Mouse (Mus musculus): Measurements from ENCODE around the gene Loxl3.

Gene Loxl3

DNA sequence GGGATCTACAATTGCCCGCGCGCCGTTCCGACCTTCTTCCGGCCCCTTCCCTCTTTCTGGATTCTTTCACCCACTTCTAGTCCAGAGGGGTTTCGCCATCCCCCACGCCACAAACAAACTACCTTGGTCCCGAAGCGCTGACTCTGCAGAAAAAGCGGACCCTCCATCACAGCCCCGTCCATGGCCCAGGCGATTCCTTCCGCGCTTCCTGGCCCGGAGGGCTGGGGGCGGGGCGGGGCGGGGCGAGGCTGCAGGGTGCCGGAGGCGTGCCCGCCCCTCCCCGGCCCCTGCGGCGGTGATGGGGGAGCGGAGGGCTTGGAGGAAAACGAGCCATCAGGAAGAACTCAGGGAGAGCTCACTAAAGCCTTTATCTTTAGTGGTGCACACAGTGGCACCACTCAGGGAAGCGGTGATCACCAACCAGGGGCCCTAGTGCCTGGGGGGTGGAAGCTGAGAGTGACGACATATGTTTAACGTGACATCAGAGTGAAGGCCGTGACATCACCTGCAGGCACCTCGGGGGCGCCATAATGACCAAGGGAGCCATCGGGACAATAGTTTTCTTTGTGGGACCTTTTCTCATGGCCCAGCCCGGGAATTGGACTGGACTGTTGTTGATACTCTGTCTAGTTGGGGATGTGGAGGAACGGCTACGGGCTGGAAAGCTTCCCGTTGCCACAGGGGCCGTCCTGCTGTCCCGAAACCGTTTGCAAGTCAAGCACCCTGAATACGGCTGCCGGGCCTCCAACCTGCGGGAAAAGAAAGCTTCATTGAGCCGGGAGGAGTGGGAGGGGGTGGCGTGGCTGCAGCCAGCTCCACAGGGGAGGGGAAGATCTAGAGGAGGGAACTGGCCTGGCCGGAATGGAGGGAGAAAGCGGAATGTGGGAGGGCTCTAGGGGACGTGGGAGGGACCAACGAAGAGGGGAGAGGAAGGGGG lies at the start of gene Loxl3, which contains the start of gene Dok1:
TSS of gene Loxl3 (plus strand) at position 925 of the 937 bp plus-strand sequence.
TSS of gene Dok1 (minus strand) at position 223 of the 937 bp plus-strand sequence.
- TF ChIP-seq GATA4 (IDR thresholded peaks at IDR 0.05; ENCODE audit: insufficient replicate concordance, low read length) = no peak

- TF ChIP-seq GATA4 (IDR thresholded peaks at IDR 0.05; ENCODE audit: insufficient replicate concordance, low read length) = no peak
Observed at GRCm38 (mm10) chr6:82987411-82987971, 46.5 kb upstream of the Loxl3 start.

DNA sequence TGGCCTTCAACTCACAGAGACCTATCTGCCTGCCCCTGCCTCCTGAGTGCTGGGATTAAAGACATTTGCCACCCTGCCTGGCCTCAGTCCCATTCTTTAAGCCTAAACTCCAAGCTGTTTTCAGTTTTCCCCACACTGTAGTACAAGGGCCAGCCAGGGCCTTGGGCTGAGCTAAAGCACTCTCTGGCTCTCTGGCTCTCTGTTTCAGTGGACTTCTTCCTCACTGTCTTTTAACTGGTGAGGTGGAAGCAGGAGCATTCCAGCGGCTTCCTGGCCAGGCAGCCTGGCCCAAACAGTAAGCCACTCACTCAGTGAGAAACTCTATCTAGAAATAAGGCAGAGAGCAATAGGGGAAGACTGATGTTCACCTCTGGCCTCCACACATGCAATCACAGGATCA lies 40.3 kb upstream of the Loxl3 start:
- TF ChIP-seq GATA4 (IDR thresholded peaks at IDR 0.05; ENCODE audit: insufficient replicate concordance, low read length) = no peak

GRCm38 (mm10) chr6:82994372-82994771 lies 39.6 kb upstream of the Loxl3 start:
- TF ChIP-seq GATA4 (IDR thresholded peaks at IDR 0.05; ENCODE audit: insufficient replicate concordance, low read length) = no peak

DNA sequence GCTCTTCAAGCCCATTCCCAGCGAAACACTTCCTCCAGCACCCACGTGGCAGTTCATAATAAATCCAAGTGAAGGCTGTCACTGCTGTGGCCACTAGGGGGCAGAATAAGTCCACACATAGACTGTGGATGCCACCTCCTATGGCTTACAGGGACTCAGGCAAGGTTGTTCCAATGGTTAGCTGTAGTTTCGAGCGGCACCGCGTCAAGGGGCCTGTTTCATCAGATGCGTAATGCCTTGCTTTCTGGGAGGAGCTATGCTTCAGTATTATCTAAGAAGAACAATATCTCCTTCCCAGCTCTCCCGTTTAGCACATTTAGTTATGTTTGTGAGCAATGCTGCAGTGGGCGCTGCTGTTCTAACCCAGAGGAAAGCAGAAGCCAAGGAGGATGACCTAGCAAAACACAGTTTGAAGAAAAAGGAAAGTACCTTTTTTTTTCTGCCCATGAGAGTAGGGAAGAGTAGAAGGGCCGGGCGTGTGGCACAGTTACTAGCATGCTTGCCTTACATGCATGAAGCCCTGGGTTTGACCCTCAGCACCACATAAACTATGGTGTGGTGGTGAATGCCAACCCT lies 37.1 kb upstream of the Loxl3 start:
- peak; percentile 30; the same call in 1 of the 2 replicates for TF ChIP-seq GATA4 (IDR thresholded peaks at IDR 0.05; ENCODE audit: insufficient replicate concordance, low read length)

- TF ChIP-seq GATA4 (IDR thresholded peaks at IDR 0.05; ENCODE audit: insufficient replicate concordance, low read length) = no peak
Observed at GRCm38 (mm10) chr6:82997511-82998102, 36.4 kb upstream of the Loxl3 start.

DNA sequence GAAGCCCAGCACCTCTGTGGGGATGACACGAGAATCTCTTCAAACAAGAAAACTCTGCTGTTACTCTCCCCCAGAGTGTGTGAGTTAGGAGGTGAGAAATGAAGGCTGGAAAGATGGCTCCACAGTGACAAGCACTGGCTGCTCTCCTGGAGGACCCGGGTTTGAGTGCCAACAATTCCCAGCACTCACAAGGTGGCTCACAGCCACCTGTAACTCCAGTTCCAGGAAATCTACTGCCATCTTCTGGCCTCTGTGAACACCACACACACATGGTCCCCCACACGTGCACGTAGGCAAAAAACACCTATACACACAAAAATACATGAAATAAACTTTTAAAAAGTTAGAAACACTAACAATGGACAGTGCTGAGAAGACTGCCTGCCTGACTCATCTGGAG lies 35.6 kb upstream of the Loxl3 start:
- TF ChIP-seq GATA4 (IDR thresholded peaks at IDR 0.05; ENCODE audit: insufficient replicate concordance, low read length) = no peak

- TF ChIP-seq GATA4 (IDR thresholded peaks at IDR 0.05; ENCODE audit: insufficient replicate concordance, low read length) = no peak
Observed at GRCm38 (mm10) chr6:82999986-83000385, 34.0 kb upstream of the Loxl3 start.

DNA sequence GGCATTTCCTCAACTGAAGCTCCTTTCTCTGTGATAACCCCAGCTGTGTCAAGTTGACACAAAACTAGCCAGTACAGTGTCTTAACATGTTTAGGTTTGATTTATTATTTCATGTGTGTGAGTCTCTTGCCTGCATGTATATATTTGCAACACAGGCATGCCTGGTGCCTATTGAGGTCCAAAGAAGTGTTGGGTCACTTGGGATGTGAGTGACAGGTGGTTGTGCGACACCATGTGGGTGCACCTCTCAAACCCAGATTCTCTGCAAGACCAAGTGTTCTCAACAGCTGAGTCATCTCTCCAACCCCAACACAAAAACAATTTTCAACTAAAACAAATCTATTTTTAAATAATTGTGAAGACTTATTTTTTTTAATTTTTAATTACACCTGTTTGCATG lies 30.9 kb upstream of the Loxl3 start:
- no peak for TF ChIP-seq GATA4 (IDR thresholded peaks at IDR 0.05; ENCODE audit: insufficient replicate concordance, low read length)

GRCm38 (mm10) chr6:83003850-83004249 lies 30.1 kb upstream of the Loxl3 start:
- no peak for TF ChIP-seq GATA4 (IDR thresholded peaks at IDR 0.05; ENCODE audit: insufficient replicate concordance, low read length)

GRCm38 (mm10) chr6:83004309-83004708 lies 29.7 kb upstream of the Loxl3 start:
- TF ChIP-seq GATA4 (IDR thresholded peaks at IDR 0.05; ENCODE audit: insufficient replicate concordance, low read length) = no peak

DNA sequence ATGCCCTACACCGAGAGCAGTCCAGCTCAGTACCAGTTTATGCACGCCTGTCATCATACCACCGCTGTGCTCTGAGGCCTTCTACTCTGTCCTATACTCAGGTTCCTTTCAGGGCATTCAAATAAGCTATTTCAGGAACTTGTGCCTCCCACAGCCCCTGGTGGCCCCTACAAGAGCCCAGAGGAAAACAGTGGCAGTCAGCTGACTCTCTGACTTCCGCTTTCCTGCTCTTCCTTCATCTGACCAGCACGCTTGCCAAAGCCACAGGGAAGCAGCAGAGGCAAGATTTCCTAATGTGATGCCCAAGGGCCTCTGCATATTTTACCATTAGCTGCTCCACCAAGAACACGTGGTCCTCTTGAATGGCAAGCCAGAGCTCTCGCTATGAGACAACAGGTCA lies 29.1 kb upstream of the Loxl3 start:
- no peak for TF ChIP-seq GATA4 (IDR thresholded peaks at IDR 0.05; ENCODE audit: insufficient replicate concordance, low read length)

GRCm38 (mm10) chr6:83005444-83006011 lies 28.4 kb upstream of the Loxl3 start:
- no peak for TF ChIP-seq GATA4 (IDR thresholded peaks at IDR 0.05; ENCODE audit: insufficient replicate concordance, low read length)

- TF ChIP-seq GATA4 (IDR thresholded peaks at IDR 0.05; ENCODE audit: insufficient replicate concordance, low read length) = no peak
Observed at GRCm38 (mm10) chr6:83006114-83006513, 27.9 kb upstream of the Loxl3 start.

- TF ChIP-seq GATA4 (IDR thresholded peaks at IDR 0.05; ENCODE audit: insufficient replicate concordance, low read length) = no peak
Observed at GRCm38 (mm10) chr6:83008659-83009058, 25.3 kb upstream of the Loxl3 start.

Measured in liver, adult (tissue).